Comparison of ENCODE assay signal across 8 mouse cellular contexts in genomic region chr5:41044465-41044864, GRCm38 (mm10).
DNase-seq lines count a peak whose midpoint lies in the region; ATAC-seq and TF ChIP-seq lines count a peak whose summit lies in the region.

No protein-coding gene starts in this region.

- no peak overlapping the region for H3K27ac ChIP-seq in kidney, embryonic 16.5 days (ENCODE audit: low read length)
- no peak overlapping the region for H3K27ac ChIP-seq in limb, embryonic 11.5 days (replicated peaks; ENCODE audit: low read depth, low read length)

- no peak overlapping the region for H3K4me3 ChIP-seq in kidney, embryonic 16.5 days (ENCODE audit: low read length)
- no peak overlapping the region for H3K4me3 ChIP-seq in limb, embryonic 11.5 days (ENCODE audit: low read depth, low read length)

- no peak overlapping the region for H3K9ac ChIP-seq in kidney, embryonic 16.5 days (replicated peaks; ENCODE audit: low read length)
- H3K9ac ChIP-seq in limb, embryonic 11.5 days (ENCODE audit: low read length): no peak overlapping the region

- H3K9me3 ChIP-seq in kidney, embryonic 16.5 days (ENCODE audit: low read length): no peaks in the 10 kb centered on the region
- no peaks in the 10 kb centered on the region for H3K9me3 ChIP-seq in limb, embryonic 11.5 days (ENCODE audit: control insufficient read depth, low read length)

- H3K4me1 ChIP-seq in kidney, embryonic 16.5 days (ENCODE audit: insufficient read depth, low read length): no peaks in the 10 kb centered on the region
- no peaks in the 10 kb centered on the region for H3K4me1 ChIP-seq in limb, embryonic 11.5 days (ENCODE audit: control insufficient read depth, insufficient read depth, low read length)

- CTCF ChIA-PET in Patski (lab: Charles Lee): interaction anchor here (0.7 to 1.7 kb wide), 4 partner anchors 9 to 36 kb away, joined by 3 to 5 read pairs (median 3); no protein-coding TSS in a partner anchor

- H3K4me2 ChIP-seq in kidney, embryonic 16.5 days (replicated peaks; ENCODE audit: low read depth, low read length): no peak overlapping the region
- H3K4me2 ChIP-seq in limb, embryonic 11.5 days (ENCODE audit: low read depth, severe bottlenecking): no peak overlapping the region

- peak; percentile 76 for TF ChIP-seq CTCF in Patski (IDR thresholded peaks at IDR 0.05)

- DNase-seq in 416B (ENCODE audit: low read depth) (peak; percentile 66), Patski (ENCODE audit: low read depth, low spot score) (peak; percentile 10)
- peak; percentile 58 to 83 for DNase-seq in cerebellum, postnatal 25 days
- peak; percentile 62 for DNase-seq in gastrocnemius, postnatal 10 days
- DNase-seq in limb, embryonic 11.5 days (ENCODE audit: low spot score): peak; percentile 87
- DNase-seq in naive thymus-derived CD4-positive, alpha-beta T cell, adult 2 months (ENCODE audit: low read depth): peak; percentile 24
- peak; percentile 18 for DNase-seq in thymus, postnatal 25 days

- in situ Hi-C loops in Patski (cut with MboI; ENCODE audit: low pct_unique_long_range_greater_than_20kb): no loop called here

- no peaks in the 10 kb centered on the region for H3K36me3 ChIP-seq in kidney, embryonic 16.5 days (ENCODE audit: insufficient read depth, low read length)
- no peaks in the 10 kb centered on the region for H3K36me3 ChIP-seq in limb, embryonic 11.5 days (ENCODE audit: control insufficient read depth, insufficient read depth, low read length)

- ATAC-seq in Patski: no peak
- peak; percentile 61; the same call in 1 of the 2 replicates for ATAC-seq in kidney, embryonic 16.5 days (ENCODE audit: low FRiP score, low TSS enrichment)
- ATAC-seq in limb, embryonic 11.5 days (ENCODE audit: insufficient number of reproducible peaks, low FRiP score, low TSS enrichment, low read depth): 0 out of 2 replicates have a peak, but pooled peaks have one; percentile 47

- peaks cover 8% of the 10 kb centered on the region for H3K27me3 ChIP-seq in Patski
- no peaks in the 10 kb centered on the region for H3K27me3 ChIP-seq in kidney, embryonic 16.5 days (ENCODE audit: insufficient read depth, low read length)
- H3K27me3 ChIP-seq in limb, embryonic 11.5 days (ENCODE audit: control insufficient read depth, insufficient read depth, low read length): no peaks in the 10 kb centered on the region

- POLR2A ChIA-PET in Patski (lab: Charles Lee): no interaction called here

Comparison
In these comparisons a context has a peak if more than half of its experiments do, and no peak if none do; other contexts are left out.
1. DNase-seq: peak in every context shown above with its lines; median percentile 87 in limb, embryonic 11.5 days; 70 in cerebellum, postnatal 25 days; 66 in 416B; 62 in gastrocnemius, postnatal 10 days; 24 in naive thymus-derived CD4-positive, alpha-beta T cell, adult 2 months; 18 in thymus, postnatal 25 days; 10 in Patski.